Mouse (Mus musculus): ENCODE results near the gene Cpne5. TPM values are rescaled to one million over a fixed set of nuclear protein-coding genes. Genes with fewer than 3 reads are reported as not detected.

Gene Cpne5
- total RNA-seq (2014; rRNA removed) (56.1 and 65.8 TPM in 2 replicates), polyA plus RNA-seq (2015; fragmentation: Nextera tagmentation; extraction: Ambion mirVana) (56.6 and 61.6 TPM in 2 replicates)

DNA sequence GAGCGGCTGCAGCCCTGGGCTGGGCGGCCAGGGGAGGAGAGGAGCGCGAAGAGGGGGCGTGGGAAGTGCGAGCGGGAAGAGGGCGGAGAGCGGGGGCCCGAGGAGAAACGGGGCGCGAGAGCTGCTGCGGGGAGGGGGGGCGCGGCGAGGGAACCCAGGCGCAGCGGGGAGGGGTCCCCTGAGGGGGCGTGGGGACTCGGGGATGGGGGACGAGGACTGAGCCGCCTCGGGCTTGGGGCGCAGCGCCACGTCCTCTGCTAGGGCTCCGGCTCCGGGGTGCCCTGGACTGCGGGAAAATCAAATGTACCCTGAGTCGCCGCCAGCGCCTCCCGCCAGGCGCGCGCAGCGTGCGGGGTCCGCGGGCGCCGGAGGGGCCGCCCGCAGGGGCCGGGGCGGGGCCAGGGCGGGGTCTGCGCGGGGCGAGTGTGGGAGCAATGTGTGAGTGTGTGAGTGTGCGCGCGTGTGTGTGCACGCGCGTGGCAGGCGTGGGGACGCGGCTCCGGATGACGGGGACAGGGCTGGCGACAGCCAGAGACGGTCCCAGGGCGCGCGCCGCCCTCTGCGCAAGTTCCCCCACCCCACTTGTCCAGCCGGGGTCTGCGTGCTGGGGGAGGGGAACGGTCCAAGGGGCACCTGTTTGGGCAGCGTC is at the start of gene Cpne5:
Cpne5 (minus strand) TSS at position 396 of the 649 bp plus-strand sequence.
- Histone ChIP-seq H3K27me3 (ENCODE audit: insufficient read depth, low read length) (no peaks in the 10 kb centered on the region), H3K36me3 (ENCODE audit: insufficient read depth, low read length) (no peaks in the 10 kb centered on the region), H3K9ac (replicated peaks; ENCODE audit: low read length) (peak within 1 kb of the TSS; percentile 72), H3K4me1 (ENCODE audit: insufficient read depth, low read length) (peaks cover 8% of the 10 kb centered on the region), H3K4me2 (ENCODE audit: low read depth, low read length) (peak within 1 kb of the TSS; percentile 99), H3K9me3 (ENCODE audit: low read length) (no peaks in the 10 kb centered on the region), H3K4me3 (ENCODE audit: low read length) (peak within 1 kb of the TSS; percentile 71), H3K27ac (peak within 1 kb of the TSS; percentile 62; the same call in 1 of the 2 replicates)
- ATAC-seq (peak; percentile 81), DNase-seq (ENCODE audit: low spot score) (peak; percentile 65)
- WGBS = 3% methylated on average over 53 of the region's 73 CpGs
- no peak for TF ChIP-seq CTCF (IDR thresholded peaks at IDR 0.05; ENCODE audit: low read depth)

DNA sequence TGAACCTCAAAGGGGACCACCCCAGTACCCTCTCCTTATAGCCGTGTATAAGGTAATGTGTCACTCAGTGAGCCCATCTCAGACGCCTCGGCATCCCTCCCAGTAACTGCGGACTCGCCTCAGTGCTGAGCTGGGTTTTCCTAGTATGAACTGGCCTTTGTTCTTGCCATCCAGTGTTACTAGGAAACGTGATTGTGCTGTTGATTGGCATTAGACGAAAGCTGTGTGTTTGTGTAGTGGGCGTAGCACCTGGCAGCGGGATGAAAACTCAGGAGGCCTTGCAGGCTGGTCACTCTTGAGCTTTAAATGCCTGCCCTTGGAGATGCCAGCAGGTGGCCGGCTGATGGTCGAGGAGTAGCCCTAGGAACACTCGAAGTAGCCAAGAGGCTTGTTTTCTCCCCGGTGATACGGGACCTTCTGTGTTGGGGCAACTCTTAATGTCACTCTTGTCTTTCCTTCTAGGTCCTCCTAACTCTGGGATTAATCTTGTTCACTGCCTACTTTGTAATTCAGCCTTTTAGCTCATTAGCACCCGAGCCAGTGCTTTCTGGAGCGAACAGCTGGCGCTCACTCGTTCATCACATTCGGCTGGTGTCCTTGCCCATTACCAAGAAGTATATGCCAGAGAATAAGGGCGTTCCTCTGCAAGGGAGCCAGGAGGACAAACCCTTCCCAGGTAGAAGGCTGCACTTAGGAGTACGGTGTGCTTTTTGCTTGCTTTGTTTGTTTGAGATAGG is 44.4 kb upstream of the Cpne5 start:
- no peak overlapping the region for H3K4me2 ChIP-seq (ENCODE audit: low read depth, low read length)
- H3K36me3 ChIP-seq (ENCODE audit: insufficient read depth, low read length) = peaks cover 6% of the 10 kb centered on the region; the same call in 1 of the 2 replicates
- no peak overlapping the region for H3K4me3 ChIP-seq (ENCODE audit: low read length)
- DNase-seq (ENCODE audit: low spot score) = peak; percentile 32
- H3K27ac ChIP-seq = peak overlapping the region; percentile 23
- H3K4me1 ChIP-seq (ENCODE audit: insufficient read depth, low read length) = no peaks in the 10 kb centered on the region
- H3K9me3 ChIP-seq (ENCODE audit: low read length) = no peaks in the 10 kb centered on the region
- 0 out of 2 replicates have a peak, but pooled peaks have one; percentile 8 for TF ChIP-seq CTCF (IDR thresholded peaks at IDR 0.05; ENCODE audit: low read depth)
- 32% methylated on average over 21 of the region's 21 CpGs for WGBS
- H3K9ac ChIP-seq (replicated peaks; ENCODE audit: low read length) = no peak overlapping the region
- ATAC-seq = peak; percentile 49; the same call in 1 of the 2 replicates
- no peaks in the 10 kb centered on the region for H3K27me3 ChIP-seq (ENCODE audit: insufficient read depth, low read length)

DNA sequence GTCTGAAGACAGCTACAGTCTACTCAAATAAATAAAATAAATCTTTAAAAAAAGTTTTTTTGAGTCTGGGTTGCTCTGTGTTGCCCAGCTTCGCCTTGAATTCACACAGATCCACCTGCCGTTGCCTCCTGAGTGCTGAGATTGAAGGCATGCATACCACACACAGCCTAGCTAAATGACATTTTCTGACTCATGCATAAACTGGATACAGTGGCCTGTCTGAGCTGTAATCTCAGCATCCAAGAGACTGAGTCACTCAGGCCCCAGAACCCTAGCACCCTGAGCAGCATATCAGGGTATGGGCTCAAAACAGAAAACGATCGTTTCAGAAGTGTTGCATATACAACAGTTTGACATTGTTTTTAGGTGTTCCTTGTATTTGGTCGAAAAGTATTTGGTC is 43.6 kb upstream of the Cpne5 start:
- no peak for TF ChIP-seq CTCF (IDR thresholded peaks at IDR 0.05; ENCODE audit: low read depth)
- no peak overlapping the region for H3K27ac ChIP-seq
- no peak overlapping the region for H3K4me3 ChIP-seq (ENCODE audit: low read length)
- no peaks in the 10 kb centered on the region for H3K9me3 ChIP-seq (ENCODE audit: low read length)
- no peak overlapping the region for H3K4me2 ChIP-seq (ENCODE audit: low read depth, low read length)
- H3K27me3 ChIP-seq (ENCODE audit: insufficient read depth, low read length) = no peaks in the 10 kb centered on the region
- no peaks in the 10 kb centered on the region for H3K4me1 ChIP-seq (ENCODE audit: insufficient read depth, low read length)
- no peak overlapping the region for H3K9ac ChIP-seq (replicated peaks; ENCODE audit: low read length)
- 80% methylated on average over 5 of the region's 5 CpGs for WGBS
- peaks cover 6% of the 10 kb centered on the region; the same call in 1 of the 2 replicates for H3K36me3 ChIP-seq (ENCODE audit: insufficient read depth, low read length)
- no peak for DNase-seq (ENCODE audit: low spot score)
- ATAC-seq = no peak

DNA sequence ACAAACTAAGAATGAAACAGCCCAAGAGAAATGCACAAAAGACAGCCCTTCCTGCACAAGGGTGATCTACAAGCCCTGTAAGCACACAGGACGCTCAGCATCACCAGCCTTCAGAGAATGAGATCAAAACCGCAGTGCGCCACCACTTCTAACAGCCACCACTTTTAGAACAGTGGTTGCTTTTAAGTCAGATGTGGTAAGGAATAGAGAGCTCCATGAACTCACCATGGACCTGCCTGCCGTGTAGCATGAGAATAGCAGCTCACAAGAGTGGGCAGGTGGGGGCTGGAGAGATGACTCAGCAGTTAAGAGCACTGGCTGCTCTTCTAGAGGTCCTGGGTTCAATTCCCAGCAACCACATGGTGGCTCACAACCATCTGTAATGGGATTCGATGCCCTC is 42.5 kb upstream of the Cpne5 start:
- DNase-seq (ENCODE audit: low spot score) (no peak), ATAC-seq (no peak)
- H3K9me3 ChIP-seq (ENCODE audit: low read length) = no peaks in the 10 kb centered on the region
- peaks cover 6% of the 10 kb centered on the region; the same call in 1 of the 2 replicates for H3K36me3 ChIP-seq (ENCODE audit: insufficient read depth, low read length)
- no peak overlapping the region for H3K4me2 ChIP-seq (ENCODE audit: low read depth, low read length)
- no peak overlapping the region for H3K27ac ChIP-seq
- no peak overlapping the region for H3K4me3 ChIP-seq (ENCODE audit: low read length)
- H3K27me3 ChIP-seq (ENCODE audit: insufficient read depth, low read length) = no peaks in the 10 kb centered on the region
- TF ChIP-seq CTCF (IDR thresholded peaks at IDR 0.05; ENCODE audit: low read depth) = no peak
- H3K4me1 ChIP-seq (ENCODE audit: insufficient read depth, low read length) = no peaks in the 10 kb centered on the region
- no peak overlapping the region for H3K9ac ChIP-seq (replicated peaks; ENCODE audit: low read length)
- 95% methylated on average over 5 of the region's 5 CpGs for WGBS

DNA sequence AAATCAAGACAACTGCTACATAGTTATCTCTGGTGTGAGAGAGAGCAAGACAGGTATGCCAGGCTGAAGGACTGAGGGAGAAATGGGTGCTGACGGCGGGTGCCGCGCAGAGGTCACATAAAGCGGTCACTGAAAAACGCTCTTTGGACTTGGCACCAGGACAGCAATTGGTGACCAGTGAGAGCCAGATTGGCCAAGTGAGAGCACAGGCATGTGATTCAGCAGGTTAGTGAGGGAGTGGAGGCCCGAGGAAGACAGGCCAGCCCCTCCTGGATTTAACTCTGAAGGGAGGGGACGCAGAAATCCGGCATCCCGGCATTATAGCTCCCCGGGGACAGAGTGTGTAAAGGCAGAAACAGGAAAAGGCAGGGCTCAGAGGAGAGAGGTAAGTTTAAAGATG is 35.9 kb upstream of the Cpne5 start:
- H3K9ac ChIP-seq (replicated peaks; ENCODE audit: low read length) = no peak overlapping the region
- no peaks in the 10 kb centered on the region; the same call in 1 of the 2 replicates for H3K36me3 ChIP-seq (ENCODE audit: insufficient read depth, low read length)
- H3K27ac ChIP-seq = no peak overlapping the region
- H3K9me3 ChIP-seq (ENCODE audit: low read length) = no peaks in the 10 kb centered on the region
- no peaks in the 10 kb centered on the region for H3K27me3 ChIP-seq (ENCODE audit: insufficient read depth, low read length)
- WGBS = 76% methylated on average over 11 of the region's 11 CpGs
- no peak for TF ChIP-seq CTCF (IDR thresholded peaks at IDR 0.05; ENCODE audit: low read depth)
- no peak overlapping the region for H3K4me3 ChIP-seq (ENCODE audit: low read length)
- DNase-seq (ENCODE audit: low spot score) (no peak), ATAC-seq (no peak)
- peaks cover 4% of the 10 kb centered on the region; the same call in 1 of the 2 replicates for H3K4me1 ChIP-seq (ENCODE audit: insufficient read depth, low read length)
- no peak overlapping the region for H3K4me2 ChIP-seq (ENCODE audit: low read depth, low read length)

DNA sequence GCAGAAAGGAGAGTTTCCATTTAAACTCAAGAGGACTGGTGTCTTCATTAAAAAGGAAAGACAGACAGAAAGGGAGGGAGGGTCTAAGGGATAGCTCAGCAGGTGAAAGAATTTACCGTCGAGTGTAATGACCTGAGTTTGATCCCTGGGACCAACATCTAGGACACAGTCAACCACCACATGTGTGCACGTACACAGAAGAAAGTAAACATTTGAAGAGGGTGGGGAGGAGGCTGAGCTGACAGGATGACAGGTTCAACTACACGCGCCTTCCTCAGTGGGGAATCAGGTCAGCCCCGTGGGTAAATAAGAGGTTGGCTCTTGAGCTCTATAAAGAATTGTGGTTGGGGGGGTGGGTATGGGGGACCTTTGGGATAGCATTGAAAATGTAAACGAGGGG is 35.2 kb upstream of the Cpne5 start:
- no peaks in the 10 kb centered on the region for H3K27me3 ChIP-seq (ENCODE audit: insufficient read depth, low read length)
- ATAC-seq (no peak), DNase-seq (ENCODE audit: low spot score) (no peak)
- no peak overlapping the region for H3K4me2 ChIP-seq (ENCODE audit: low read depth, low read length)
- H3K4me1 ChIP-seq (ENCODE audit: insufficient read depth, low read length) = peaks cover 4% of the 10 kb centered on the region; the same call in 1 of the 2 replicates
- H3K9me3 ChIP-seq (ENCODE audit: low read length) = no peaks in the 10 kb centered on the region
- H3K9ac ChIP-seq (replicated peaks; ENCODE audit: low read length) = no peak overlapping the region
- H3K4me3 ChIP-seq (ENCODE audit: low read length) = no peak overlapping the region
- H3K36me3 ChIP-seq (ENCODE audit: insufficient read depth, low read length) = no peaks in the 10 kb centered on the region; the same call in 1 of the 2 replicates
- H3K27ac ChIP-seq = no peak overlapping the region
- WGBS = 88% methylated on average over 7 of the region's 7 CpGs
- no peak for TF ChIP-seq CTCF (IDR thresholded peaks at IDR 0.05; ENCODE audit: low read depth)
